Mouse (Mus musculus): ENCODE data around the gene Cnih3. TPM values are rescaled to one million over a fixed set of nuclear protein-coding genes. Genes with fewer than 3 reads are reported as not detected.

The Cnih3 gene
- polyA plus RNA-seq, 1 experiment from 2014 or later, result 0.03 TPM

DNA sequence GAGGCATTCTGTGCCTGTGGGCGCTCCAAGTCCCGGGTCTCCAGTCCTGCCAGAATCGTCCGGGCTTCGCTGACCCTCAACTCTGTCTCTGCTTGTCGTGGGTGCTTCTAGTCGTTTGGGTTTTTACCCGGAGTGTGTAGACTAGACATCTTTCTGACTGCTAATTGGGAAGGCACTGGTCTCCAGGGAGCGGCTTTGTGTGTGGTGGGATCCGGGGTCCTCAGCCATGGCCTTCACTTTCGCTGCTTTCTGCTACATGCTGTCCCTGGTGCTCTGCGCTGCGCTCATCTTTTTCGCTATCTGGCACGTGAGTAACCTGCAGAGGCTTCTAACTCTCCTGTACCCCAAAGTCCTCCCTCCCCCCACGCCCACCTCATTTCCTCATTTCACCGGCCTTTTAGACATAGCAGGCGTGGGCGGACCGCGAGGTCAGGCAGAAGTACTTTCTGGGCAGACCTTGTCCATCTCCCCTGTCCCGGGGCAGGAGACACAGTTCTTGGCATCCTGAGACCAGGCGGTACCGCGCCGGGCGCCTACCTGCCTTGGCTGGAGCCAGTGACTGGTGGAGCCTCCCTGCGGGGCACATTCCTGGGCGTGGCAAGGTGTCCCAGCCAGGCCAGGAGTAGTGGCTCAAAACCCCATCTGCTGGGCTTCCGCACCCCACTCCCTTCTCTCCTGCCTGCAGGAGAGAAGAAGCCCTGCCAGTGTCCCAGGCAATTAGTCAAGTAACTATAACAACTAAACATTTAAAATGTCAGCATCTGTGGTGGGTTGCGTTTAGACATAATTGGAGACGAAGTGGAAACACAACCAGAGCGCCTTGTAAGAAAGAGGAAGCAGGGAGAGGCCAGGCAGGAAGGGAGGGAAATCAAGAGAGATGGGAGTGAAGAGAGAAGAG, 1.0 kb downstream of the Cnih3 start:
- peaks cover 48% of the 10 kb centered on the region for H3K27me3 ChIP-seq
- DNase-seq (ENCODE audit: low read depth, low spot score) (no peak), ATAC-seq (no peak)
- in situ Hi-C loops (cut with MboI; ENCODE audit: low pct_unique_long_range_greater_than_20kb), result no loop called here
- POLR2A ChIA-PET, result no interaction called here
- no peak for TF ChIP-seq CTCF (IDR thresholded peaks at IDR 0.05)
- CTCF ChIA-PET, result no interaction called here

DNA sequence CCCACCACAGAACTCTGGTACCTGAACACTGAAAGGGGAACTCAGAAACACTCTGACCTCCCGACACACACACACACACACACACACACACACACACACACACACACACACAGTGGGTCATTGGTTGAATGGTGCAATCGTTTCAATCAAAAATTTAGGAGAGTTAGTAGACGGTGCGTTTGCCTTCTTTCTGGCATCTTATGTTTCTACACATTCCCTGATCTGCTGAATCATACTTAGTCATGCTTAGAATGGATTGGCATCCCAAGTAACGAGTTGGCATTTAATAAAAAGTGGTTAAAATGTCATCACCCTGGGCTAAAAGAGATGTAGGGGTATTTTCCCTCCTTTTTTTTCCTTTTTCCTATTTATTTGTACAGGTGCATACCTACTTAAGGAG, 3.3 kb downstream of the Cnih3 start:
- CTCF ChIA-PET, result no interaction called here
- DNase-seq (ENCODE audit: low read depth, low spot score), result peak; percentile 20
- in situ Hi-C loops (cut with MboI; ENCODE audit: low pct_unique_long_range_greater_than_20kb), result no loop called here
- ATAC-seq, result no peak
- POLR2A ChIA-PET, result no interaction called here
- H3K27me3 ChIP-seq, result peaks cover 34% of the 10 kb centered on the region
- no peak for TF ChIP-seq CTCF (IDR thresholded peaks at IDR 0.05)

DNA sequence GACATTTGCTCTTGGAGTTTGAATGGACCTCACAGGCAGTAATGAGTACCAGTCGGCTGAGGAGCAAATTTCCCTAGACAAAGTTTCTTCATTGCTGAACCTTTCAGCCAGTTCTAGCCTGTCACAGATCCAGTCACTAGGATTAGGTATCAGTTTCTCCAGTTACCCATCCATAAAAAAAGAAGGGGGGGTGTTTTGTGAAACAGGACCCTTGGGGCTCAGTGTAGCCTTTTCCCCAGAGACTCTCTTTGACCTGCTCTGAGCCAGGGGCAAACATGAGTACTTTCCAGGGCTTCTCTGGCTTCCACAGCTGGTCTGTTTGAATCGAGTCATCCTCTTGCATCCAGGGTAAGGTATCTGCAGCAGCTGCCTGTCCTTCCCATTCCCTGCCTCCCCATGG, 5.4 kb downstream of the Cnih3 start:
- ATAC-seq (no peak), DNase-seq (ENCODE audit: low read depth, low spot score) (no peak)
- in situ Hi-C loops (cut with MboI; ENCODE audit: low pct_unique_long_range_greater_than_20kb), result no loop called here
- peaks cover 17% of the 10 kb centered on the region for H3K27me3 ChIP-seq
- POLR2A ChIA-PET, result interaction anchor here (0.7 kb wide), 1 partner anchor 16 kb away, joined by 4 read pairs; no protein-coding TSS in a partner anchor
- no peak for TF ChIP-seq CTCF (IDR thresholded peaks at IDR 0.05)
- CTCF ChIA-PET, result no interaction called here

DNA sequence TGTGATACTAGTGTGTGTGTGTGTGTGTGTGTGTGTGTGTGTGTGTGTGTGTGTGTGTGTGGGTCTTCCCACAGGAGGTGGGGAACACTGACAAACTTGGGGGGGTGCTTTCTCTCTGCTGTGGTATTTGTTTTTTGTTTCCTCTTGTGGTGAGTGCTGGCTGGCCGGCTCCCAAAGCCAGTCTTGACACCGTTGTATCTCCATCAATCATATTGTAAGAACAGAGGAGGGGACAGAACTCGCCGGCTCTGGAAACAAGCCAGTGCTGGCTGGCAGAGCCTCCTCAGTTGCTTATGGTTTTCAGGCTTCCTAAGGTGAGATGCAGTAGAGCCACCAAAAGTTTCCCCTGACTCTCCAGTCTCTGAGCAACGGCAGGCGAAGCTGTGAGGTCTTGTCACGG, 6.1 kb downstream of the Cnih3 start:
- H3K27me3 ChIP-seq, result peaks cover 10% of the 10 kb centered on the region
- POLR2A ChIA-PET, result interaction anchor here (0.7 kb wide), 1 partner anchor 15 kb away, joined by 4 read pairs; no protein-coding TSS in a partner anchor
- TF ChIP-seq CTCF (IDR thresholded peaks at IDR 0.05), result no peak
- no peak for DNase-seq (ENCODE audit: low read depth, low spot score)
- ATAC-seq, result no peak
- CTCF ChIA-PET, result no interaction called here
- in situ Hi-C loops (cut with MboI; ENCODE audit: low pct_unique_long_range_greater_than_20kb), result no loop called here

DNA sequence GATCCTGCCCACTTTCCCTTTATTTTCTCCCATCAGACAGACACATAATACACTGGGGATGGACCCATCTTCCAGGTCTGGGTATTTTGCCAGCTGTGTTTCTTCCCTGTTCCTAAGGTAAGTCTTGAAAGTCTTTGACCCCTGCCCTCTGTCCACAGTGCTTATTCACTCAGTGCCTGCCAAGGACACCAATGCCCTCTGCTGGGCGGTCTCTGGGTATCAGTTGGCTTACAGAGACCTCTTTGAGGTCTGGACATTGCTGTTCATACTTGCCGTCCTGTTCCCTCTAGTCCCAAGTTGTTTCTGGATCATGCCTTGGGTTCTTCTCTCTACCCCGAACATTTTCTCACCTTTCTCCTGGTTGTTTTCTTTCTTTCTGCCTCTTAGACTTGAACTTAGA, 8.3 kb downstream of the Cnih3 start:
- ChIA-PET POLR2A (no interaction called here), CTCF (no interaction called here)
- in situ Hi-C loops (cut with MboI; ENCODE audit: low pct_unique_long_range_greater_than_20kb), result no loop called here
- H3K27me3 ChIP-seq, result peaks cover 8% of the 10 kb centered on the region
- no peak for TF ChIP-seq CTCF (IDR thresholded peaks at IDR 0.05)
- ATAC-seq, result no peak
- DNase-seq (ENCODE audit: low read depth, low spot score), result no peak

DNA sequence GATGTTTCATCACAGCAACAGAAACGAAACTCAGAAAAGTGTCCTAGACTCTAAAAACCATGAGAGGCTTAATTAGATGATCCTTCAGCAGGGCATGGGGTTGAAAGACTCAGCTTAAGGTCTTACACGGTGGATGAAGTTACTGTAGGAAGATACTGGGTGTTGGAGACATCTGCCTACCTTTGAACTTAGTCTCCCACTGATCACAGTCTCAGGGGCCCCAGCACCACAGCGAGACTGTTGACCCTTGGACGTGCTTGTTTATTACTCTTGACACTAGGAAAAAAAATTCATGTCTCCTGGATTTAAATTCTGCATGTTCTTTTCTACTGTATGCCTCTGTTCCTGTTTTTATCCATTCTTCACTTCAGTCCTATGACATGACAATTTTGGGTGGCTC, 11.6 kb downstream of the Cnih3 start:
- ChIA-PET POLR2A (interaction anchor here (0.6 kb wide), 1 partner anchor 98 kb away, joined by 3 read pairs; no protein-coding TSS in a partner anchor), CTCF (no interaction called here)
- H3K27me3 ChIP-seq, result peaks cover 18% of the 10 kb centered on the region
- no peak for ATAC-seq
- no peak for DNase-seq (ENCODE audit: low read depth, low spot score)
- TF ChIP-seq CTCF (IDR thresholded peaks at IDR 0.05), result no peak
- in situ Hi-C loops (cut with MboI; ENCODE audit: low pct_unique_long_range_greater_than_20kb), result no loop called here

DNA sequence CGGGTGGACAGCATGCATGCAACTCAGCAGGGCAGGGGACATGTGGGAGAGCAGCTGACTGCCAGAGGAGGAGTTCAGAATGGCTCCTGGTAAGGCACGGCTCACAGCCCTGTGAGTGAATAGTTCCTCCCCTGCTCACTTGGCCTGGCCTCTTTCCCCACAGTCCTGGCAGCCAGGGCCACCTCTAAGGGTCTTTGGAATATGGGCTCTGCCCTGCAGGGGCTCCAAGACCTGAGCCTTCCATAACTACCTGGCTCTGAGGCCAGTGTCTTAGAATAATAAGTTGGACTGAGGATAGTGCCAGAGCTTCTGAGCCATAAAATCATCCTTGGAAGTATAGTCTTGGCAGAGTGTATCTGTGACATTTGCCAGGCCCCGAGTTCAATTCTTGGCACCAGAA, 12.9 kb downstream of the Cnih3 start:
- H3K27me3 ChIP-seq, result peaks cover 23% of the 10 kb centered on the region
- ATAC-seq, result no peak
- ChIA-PET POLR2A (no interaction called here), CTCF (no interaction called here)
- TF ChIP-seq CTCF (IDR thresholded peaks at IDR 0.05), result no peak
- in situ Hi-C loops (cut with MboI; ENCODE audit: low pct_unique_long_range_greater_than_20kb), result no loop called here
- DNase-seq (ENCODE audit: low read depth, low spot score), result no peak

DNA sequence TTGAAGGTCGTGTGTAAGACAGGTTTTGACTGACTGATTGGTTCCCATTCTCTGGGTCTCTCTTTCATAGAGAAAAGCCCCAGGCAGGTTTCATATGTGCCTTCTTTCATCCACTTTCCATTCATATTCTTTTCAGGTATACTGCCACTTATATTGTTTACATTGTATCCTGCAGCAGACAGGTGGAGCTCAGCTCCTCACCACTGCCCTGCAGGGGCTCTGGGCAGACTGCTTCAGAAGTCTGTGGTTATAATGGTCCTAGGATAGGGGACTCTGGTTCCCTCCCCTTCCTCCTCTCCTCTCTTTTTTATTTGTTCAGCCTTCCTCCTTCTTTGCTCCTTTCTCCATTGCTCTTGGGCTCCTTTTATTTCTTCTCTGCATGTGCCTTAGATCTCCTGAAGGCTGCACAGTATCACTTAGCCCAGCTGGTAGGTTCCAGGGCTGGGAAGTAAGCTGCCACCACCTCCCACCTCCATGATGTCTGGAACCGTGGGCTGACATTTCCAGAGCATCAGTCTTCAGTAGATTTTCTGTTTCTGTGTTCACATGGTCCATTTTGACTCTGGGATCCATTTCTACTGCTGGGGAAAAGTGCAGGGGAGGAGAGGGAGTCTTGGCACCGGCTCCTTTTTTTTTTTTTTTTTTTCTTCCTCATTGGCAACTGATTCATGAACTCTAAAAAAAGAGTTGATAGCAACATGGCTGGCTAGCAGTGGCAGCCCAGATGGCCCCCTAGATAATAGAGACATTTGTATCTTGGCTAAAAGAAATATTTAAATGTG, 16.6 kb downstream of the Cnih3 start:
- TF ChIP-seq CTCF (IDR thresholded peaks at IDR 0.05), result no peak
- in situ Hi-C loops (cut with MboI; ENCODE audit: low pct_unique_long_range_greater_than_20kb), result no loop called here
- H3K27me3 ChIP-seq, result peaks cover 23% of the 10 kb centered on the region
- POLR2A ChIA-PET, result no interaction called here
- ATAC-seq (no peak), DNase-seq (ENCODE audit: low read depth, low spot score) (no peak)
- CTCF ChIA-PET, result no interaction called here

DNA sequence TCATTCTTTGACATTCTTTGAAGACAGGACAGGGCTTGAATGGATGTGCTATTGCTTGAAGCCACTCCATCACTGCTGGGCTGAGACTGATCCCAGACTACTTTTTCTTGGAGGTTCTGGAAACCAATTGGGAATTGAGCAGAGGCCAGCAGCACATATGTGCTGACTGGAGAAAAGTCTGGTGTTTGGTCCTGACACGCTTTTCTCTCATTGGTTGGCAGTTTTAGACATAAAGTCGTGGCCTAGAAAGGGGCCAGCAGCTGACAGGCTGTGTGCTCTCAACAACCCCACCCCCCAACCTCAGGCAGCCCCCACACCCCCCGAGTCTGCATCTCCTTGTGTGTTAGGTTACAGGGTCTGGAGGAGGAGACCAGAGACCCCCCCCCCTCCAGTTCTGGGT, 17.9 kb downstream of the Cnih3 start:
- DNase-seq (ENCODE audit: low read depth, low spot score) (no peak), ATAC-seq (no peak)
- H3K27me3 ChIP-seq, result peaks cover 16% of the 10 kb centered on the region
- ChIA-PET CTCF (interaction anchor here (2.6 kb wide), 1 partner anchor 9 kb away, joined by 8 read pairs; no protein-coding TSS in a partner anchor), POLR2A (no interaction called here)
- in situ Hi-C loops (cut with MboI; ENCODE audit: low pct_unique_long_range_greater_than_20kb), result no loop called here
- TF ChIP-seq CTCF (IDR thresholded peaks at IDR 0.05), result no peak

DNA sequence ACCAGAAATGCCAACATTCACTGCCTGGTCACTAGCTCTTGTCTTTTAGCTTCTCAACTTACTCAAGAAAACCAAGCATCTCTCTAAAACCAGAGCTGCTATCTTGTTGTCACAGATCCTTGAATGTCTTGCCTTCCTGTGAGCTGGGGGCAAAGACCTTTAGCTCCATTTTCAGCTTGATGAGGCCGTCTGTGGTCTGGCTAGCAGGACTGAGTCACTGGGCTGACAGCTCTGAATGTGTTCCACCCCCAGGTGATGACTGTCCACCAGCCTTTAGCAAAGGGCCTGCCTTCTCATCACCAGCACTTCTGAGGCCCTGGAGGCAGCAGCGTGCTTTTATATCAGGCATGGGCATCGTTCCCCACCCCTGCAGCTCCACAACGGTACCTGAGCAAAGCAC, 18.8 kb downstream of the Cnih3 start:
- ChIA-PET CTCF (interaction anchor here (1.2 to 2.6 kb wide), 3 partner anchors 8 to 22 kb away, joined by 3 to 8 read pairs (median 3); no protein-coding TSS in a partner anchor), POLR2A (no interaction called here)
- in situ Hi-C loops (cut with MboI; ENCODE audit: low pct_unique_long_range_greater_than_20kb), result no loop called here
- ATAC-seq, result no peak
- DNase-seq (ENCODE audit: low read depth, low spot score), result no peak
- TF ChIP-seq CTCF (IDR thresholded peaks at IDR 0.05), result no peak
- H3K27me3 ChIP-seq, result peaks cover 13% of the 10 kb centered on the region

DNA sequence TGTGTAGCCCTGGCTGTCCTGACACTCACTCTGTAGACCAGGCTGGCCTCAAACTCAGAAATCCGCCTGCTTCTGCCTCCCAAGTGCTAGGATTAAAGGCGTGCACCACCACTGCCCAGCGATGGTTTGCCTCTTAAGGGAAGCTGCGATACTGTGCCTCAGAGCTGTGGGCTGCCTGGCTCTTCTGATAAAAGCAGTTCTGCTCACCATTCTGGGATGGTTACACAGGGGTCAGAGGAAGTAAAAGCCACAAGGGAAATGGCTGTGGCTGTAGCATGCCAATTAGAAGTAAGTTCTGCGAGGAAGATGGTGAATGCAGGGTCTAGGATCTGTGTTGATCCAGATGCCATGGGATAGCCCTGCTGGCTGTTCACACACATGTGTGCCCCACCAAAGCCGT, 19.9 kb downstream of the Cnih3 start:
- no peak for DNase-seq (ENCODE audit: low read depth, low spot score)
- no peak for TF ChIP-seq CTCF (IDR thresholded peaks at IDR 0.05)
- CTCF ChIA-PET, result interaction anchor here (1.3 to 1.7 kb wide), 2 partner anchors 10 to 172 kb away, joined by 3 to 4 read pairs; no protein-coding TSS in a partner anchor
- H3K27me3 ChIP-seq, result peaks cover 9% of the 10 kb centered on the region
- in situ Hi-C loops (cut with MboI; ENCODE audit: low pct_unique_long_range_greater_than_20kb), result no loop called here
- POLR2A ChIA-PET, result no interaction called here
- no peak for ATAC-seq
